Mouse (Mus musculus): ENCODE data around the gene Elfn2. TPM values are rescaled to one million over a fixed set of nuclear protein-coding genes. Genes with fewer than 3 reads are reported as not detected.

Gene Elfn2
- total and polyA plus RNA-seq, 2 experiments from 2014 or later, result 10.1 to 51.6 TPM

DNA sequence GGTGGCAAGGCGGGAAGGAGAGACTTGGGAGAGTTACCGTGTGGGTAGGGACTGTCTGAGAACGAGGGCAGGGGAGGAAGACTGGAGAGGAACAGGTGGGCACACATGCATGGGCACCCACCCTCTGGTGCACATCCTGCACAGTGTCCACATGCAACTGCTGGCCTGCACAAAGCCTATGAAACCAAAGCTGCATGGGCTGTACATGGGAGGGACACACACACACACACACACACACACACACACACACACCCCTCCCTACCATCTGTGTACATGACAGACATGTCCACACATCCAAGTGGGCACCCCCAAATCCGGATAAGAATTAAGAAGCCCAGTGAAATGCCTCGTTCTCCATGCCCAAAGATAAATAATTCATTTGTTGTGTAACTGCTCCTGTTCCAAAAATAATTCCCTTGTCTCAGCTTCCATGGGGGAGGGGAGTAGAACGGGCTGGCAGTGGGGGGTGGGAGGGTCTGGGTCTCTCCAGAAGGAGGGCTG, 43.6 kb downstream of the Elfn2 start:
- 26% methylated on average over 6 of the region's 6 CpGs for whole genome bisulfite sequencing
- Histone ChIP-seq H3K4me1 (ENCODE audit: insufficient read depth) (peaks cover 21% of the 10 kb centered on the region; the same call in 1 of the 2 replicates), H3K27me3 (ENCODE audit: insufficient read depth, low read length) (no peaks in the 10 kb centered on the region), H3K4me2 (ENCODE audit: low read depth) (no peak overlapping the region), H3K9ac (peak overlapping the region; percentile 10; the same call in 1 of the 2 replicates), H3K4me3 (ENCODE audit: low read depth, low read length) (no peak overlapping the region), H3K36me3 (ENCODE audit: insufficient read depth) (peaks cover 27% of the 10 kb centered on the region), H3K27ac (ENCODE audit: low read depth, low read length) (peak overlapping the region; percentile 74), H3K9me3 (ENCODE audit: low read length) (no peaks in the 10 kb centered on the region)
- ATAC-seq (peak; percentile 53), DNase-seq (peak; percentile 59)
- no peak for TF ChIP-seq CTCF (IDR thresholded peaks at IDR 0.05; ENCODE audit: low read depth)

DNA sequence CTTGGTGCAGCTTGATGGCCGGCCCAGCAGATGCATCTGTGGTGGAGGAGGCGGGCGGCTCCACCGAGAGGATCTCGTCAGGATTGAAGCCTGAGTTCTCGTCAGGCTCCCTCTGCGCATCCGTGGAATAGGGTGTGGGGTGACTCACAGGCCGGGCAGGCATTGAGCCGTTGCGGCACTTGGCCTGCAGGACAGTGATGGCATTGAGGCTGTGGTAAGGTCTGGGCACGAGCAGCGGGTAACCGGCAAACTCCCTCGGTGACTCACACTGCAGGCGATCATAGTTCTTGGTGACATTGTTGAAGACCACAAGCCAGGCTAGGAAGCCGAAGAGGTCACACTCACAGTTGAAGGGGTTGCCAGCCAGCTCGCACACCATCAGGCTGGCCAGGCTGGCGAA, 45.1 kb downstream of the Elfn2 start:
- peaks cover 24% of the 10 kb centered on the region; the same call in 1 of the 2 replicates for H3K4me1 ChIP-seq (ENCODE audit: insufficient read depth)
- no peak overlapping the region for H3K9ac ChIP-seq
- DNase-seq (no peak), ATAC-seq (no peak)
- no peak overlapping the region for H3K27ac ChIP-seq (ENCODE audit: low read depth, low read length)
- H3K9me3 ChIP-seq (ENCODE audit: low read length), result no peaks in the 10 kb centered on the region
- TF ChIP-seq CTCF (IDR thresholded peaks at IDR 0.05; ENCODE audit: low read depth), result no peak
- no peak overlapping the region for H3K4me2 ChIP-seq (ENCODE audit: low read depth)
- no peaks in the 10 kb centered on the region for H3K27me3 ChIP-seq (ENCODE audit: insufficient read depth, low read length)
- no peak overlapping the region for H3K4me3 ChIP-seq (ENCODE audit: low read depth, low read length)
- 90% methylated on average over 19 of the region's 19 CpGs for WGBS
- peaks cover 27% of the 10 kb centered on the region for H3K36me3 ChIP-seq (ENCODE audit: insufficient read depth)

DNA sequence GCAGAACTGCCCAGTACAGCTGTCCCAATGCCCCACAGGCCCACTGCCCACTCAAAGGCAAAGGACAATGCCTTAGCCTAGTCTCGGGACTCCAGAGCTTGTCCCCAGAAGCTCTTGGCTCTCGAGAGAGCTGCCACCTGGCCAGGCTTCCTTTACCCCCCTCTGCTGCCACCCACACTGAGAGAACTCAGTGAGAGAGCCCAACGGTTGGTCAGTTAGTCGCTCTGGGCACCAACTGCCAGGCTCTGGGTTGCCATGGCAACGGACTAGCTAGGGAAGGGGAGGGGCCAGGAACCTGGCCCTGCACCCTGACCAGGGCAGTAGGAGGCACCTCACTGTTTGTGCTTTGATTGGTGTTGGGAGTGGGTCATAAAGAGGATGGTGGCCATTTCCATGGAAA, 48.2 kb downstream of the Elfn2 start:
- Histone ChIP-seq H3K4me2 (ENCODE audit: low read depth) (no peak overlapping the region), H3K9ac (no peak overlapping the region), H3K4me3 (ENCODE audit: low read depth, low read length) (no peak overlapping the region), H3K27me3 (ENCODE audit: insufficient read depth, low read length) (no peaks in the 10 kb centered on the region), H3K4me1 (ENCODE audit: insufficient read depth) (peaks cover 14% of the 10 kb centered on the region; the same call in 1 of the 2 replicates), H3K27ac (ENCODE audit: low read depth, low read length) (no peak overlapping the region), H3K36me3 (ENCODE audit: insufficient read depth) (peaks cover 27% of the 10 kb centered on the region), H3K9me3 (ENCODE audit: low read length) (no peaks in the 10 kb centered on the region)
- TF ChIP-seq CTCF (IDR thresholded peaks at IDR 0.05; ENCODE audit: low read depth), result no peak
- peak; percentile 68 for DNase-seq
- 16% methylated on average over 5 of the region's 5 CpGs for WGBS
- peak; percentile 64 for ATAC-seq

DNA sequence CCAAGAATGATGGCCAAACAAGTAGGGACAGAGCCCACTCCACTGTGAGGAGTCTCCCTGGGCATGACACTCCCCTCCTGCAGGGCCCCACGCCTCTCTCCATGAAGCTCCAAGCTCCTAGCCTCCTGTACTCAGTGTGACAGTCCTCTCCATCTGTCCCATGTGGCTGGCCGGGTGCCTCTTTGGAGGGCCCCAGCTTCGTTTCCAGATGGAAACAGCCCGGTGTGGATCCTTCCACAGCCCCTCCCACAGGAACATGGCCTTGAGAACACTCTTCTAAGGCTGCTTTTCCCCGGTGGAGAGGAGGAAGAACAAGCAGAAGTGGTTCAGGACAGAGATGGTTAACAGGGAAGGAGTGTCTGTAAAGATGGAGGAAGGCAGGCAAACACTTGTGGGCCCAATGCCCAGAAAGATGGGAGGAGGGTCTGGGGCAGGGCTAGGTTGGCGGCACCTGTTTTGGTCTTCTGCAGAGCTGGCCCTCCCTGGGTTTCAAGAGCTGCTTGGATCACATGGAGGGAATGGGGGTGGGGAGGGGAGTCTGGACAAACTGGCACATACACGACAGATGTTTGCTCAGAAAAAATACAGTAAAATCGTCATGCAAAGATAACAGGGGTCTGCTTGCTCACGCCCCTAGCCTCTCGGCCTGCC, 49.2 kb downstream of the Elfn2 start:
- ATAC-seq (no peak), DNase-seq (no peak)
- no peak overlapping the region for H3K9ac ChIP-seq
- no peak for TF ChIP-seq CTCF (IDR thresholded peaks at IDR 0.05; ENCODE audit: low read depth)
- peaks cover 27% of the 10 kb centered on the region for H3K36me3 ChIP-seq (ENCODE audit: insufficient read depth)
- H3K27ac ChIP-seq (ENCODE audit: low read depth, low read length), result 0 out of 2 replicates have a peak overlapping the region, but pooled peaks have one; percentile 4
- H3K27me3 ChIP-seq (ENCODE audit: insufficient read depth, low read length), result no peaks in the 10 kb centered on the region
- no peak overlapping the region for H3K4me2 ChIP-seq (ENCODE audit: low read depth)
- H3K4me1 ChIP-seq (ENCODE audit: insufficient read depth), result 0 out of 2 replicates have a peak, but pooled peaks cover 4% of the 10 kb centered on the region
- H3K4me3 ChIP-seq (ENCODE audit: low read depth, low read length), result no peak overlapping the region
- WGBS, result 42% methylated on average over 10 of the region's 10 CpGs
- H3K9me3 ChIP-seq (ENCODE audit: low read length), result no peaks in the 10 kb centered on the region

DNA sequence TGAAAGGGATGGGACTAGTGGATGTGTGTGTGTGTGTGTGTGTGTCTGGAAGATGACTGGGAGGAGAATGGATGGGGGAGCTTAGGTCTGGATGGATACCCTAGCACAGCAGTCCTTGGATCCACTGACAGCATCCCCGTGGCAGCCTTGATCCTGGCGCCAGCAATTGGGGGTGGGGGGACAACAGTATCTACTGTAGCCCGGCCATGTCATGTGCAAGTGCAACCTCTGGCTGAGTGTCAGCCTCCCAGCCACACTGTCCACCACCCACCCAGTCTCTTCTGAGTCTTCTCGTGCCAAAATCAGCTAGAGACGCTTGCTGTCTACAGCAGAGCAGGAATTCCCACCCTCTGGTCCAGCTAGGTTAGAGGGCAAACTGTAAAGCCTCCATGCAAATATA, 54.3 kb downstream of the Elfn2 start:
- Histone ChIP-seq H3K9me3 (ENCODE audit: low read length) (no peaks in the 10 kb centered on the region), H3K9ac (no peak overlapping the region), H3K36me3 (ENCODE audit: insufficient read depth) (no peaks in the 10 kb centered on the region), H3K4me3 (ENCODE audit: low read depth, low read length) (no peak overlapping the region), H3K27ac (ENCODE audit: low read depth, low read length) (no peak overlapping the region), H3K4me1 (ENCODE audit: insufficient read depth) (0 out of 2 replicates have a peak, but pooled peaks cover 3% of the 10 kb centered on the region), H3K27me3 (ENCODE audit: insufficient read depth, low read length) (no peaks in the 10 kb centered on the region), H3K4me2 (ENCODE audit: low read depth) (no peak overlapping the region)
- 0 out of 2 replicates have a peak, but pooled peaks have one; percentile 32 for ATAC-seq
- DNase-seq, result no peak
- TF ChIP-seq CTCF (IDR thresholded peaks at IDR 0.05; ENCODE audit: low read depth), result no peak
- WGBS, result 62% methylated on average over 5 of the region's 5 CpGs

DNA sequence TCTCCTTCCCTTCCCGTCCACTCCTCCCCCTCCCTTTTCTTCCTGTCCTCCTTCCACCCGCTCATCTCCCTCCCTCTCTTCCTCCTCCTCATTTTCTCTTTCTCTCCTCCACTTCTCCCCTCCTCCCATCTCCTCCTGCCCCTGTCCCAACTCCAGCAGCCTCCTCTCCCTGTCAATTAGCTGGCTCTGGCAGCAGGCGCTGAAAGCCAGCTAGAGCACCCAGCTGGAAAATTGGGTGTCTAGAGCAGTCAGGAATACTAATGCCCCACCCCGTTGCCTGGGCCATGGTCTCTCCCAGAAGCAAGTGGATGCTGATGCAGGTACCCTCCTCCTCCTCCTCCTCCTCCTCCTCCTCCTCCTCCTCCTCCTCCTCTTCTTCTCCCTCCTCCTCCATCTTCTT, 67.4 kb downstream of the Elfn2 start:
- Histone ChIP-seq H3K36me3 (ENCODE audit: insufficient read depth) (no peaks in the 10 kb centered on the region), H3K9me3 (ENCODE audit: low read length) (no peaks in the 10 kb centered on the region), H3K4me1 (ENCODE audit: insufficient read depth) (no peaks in the 10 kb centered on the region), H3K4me2 (ENCODE audit: low read depth) (no peak overlapping the region), H3K9ac (no peak overlapping the region), H3K27ac (ENCODE audit: low read depth, low read length) (no peak overlapping the region), H3K27me3 (ENCODE audit: insufficient read depth, low read length) (no peaks in the 10 kb centered on the region), H3K4me3 (ENCODE audit: low read depth, low read length) (no peak overlapping the region)
- ATAC-seq (peak; percentile 50), DNase-seq (no peak)
- 26% methylated on average over 4 of the region's 4 CpGs for WGBS
- TF ChIP-seq CTCF (IDR thresholded peaks at IDR 0.05; ENCODE audit: low read depth), result no peak

DNA sequence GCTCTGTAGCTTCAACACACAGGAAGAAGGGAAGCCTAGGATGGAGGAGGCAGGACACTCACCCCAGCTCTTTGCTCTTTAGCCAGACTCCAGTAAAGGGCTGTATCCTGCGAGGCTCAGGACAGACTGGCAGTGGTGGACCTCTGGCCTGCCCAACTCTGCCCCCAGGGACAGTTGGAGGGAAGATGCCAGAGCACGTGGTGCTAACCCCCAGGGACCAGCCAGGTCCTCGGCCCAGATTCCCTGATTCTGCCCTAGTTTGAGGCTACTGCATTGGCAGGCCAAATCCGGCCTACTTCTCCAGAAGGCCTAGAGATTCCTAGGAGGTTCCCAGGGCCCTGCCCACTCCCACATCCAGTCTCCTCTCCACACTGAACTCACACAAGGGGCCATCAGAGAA, 70.8 kb downstream of the Elfn2 start:
- ATAC-seq, result no peak
- WGBS, result 81% methylated on average over 4 of the region's 4 CpGs

More for the DNA sequence above, 70.8 kb downstream of the Elfn2 start:
- H3K27me3 ChIP-seq (ENCODE audit: insufficient read depth, low read length), result no peaks in the 10 kb centered on the region
- H3K4me3 ChIP-seq (ENCODE audit: low read depth, low read length), result no peak overlapping the region
- H3K36me3 ChIP-seq (ENCODE audit: insufficient read depth), result no peaks in the 10 kb centered on the region
- H3K4me1 ChIP-seq (ENCODE audit: insufficient read depth), result 0 out of 2 replicates have a peak, but pooled peaks cover 3% of the 10 kb centered on the region
- H3K27ac ChIP-seq (ENCODE audit: low read depth, low read length), result no peak overlapping the region
- H3K9ac ChIP-seq, result no peak overlapping the region
- no peak for DNase-seq
- H3K4me2 ChIP-seq (ENCODE audit: low read depth), result no peak overlapping the region
- H3K9me3 ChIP-seq (ENCODE audit: low read length), result no peaks in the 10 kb centered on the region
- no peak for TF ChIP-seq CTCF (IDR thresholded peaks at IDR 0.05; ENCODE audit: low read depth)

Data from forebrain, postnatal 0 days (tissue).